Mouse (Mus musculus): ENCODE measurements around the gene Mab21l2.

Mab21l2 gene

DNA sequence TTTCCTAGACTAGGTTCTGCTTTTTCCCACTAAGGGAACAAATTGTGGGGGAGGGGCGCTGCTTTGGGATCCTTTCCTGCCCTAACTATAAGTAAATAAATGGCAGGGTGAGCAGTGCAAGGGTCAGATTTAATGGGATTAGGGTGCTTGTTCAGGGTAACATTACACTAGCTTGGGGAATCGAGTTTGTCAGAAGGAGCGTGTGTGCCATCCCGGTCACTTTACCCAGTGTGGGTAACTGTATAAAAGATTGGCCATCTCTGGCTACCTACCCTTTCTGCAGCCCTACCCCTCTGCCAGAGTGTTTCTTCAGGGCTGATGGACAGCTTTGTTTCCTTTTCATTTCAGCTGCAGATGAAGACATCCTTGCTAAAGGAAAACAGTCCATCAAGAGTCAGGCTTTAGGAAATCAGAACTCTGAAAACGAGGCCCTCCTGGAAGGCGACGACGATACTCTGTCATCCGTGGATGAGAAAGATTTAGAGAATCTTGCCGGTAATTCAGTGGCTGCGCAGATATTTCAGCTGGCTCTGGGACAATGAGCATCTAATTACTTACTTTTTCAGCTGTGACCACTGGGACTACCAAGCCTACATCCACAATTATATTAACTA, 8.8 kb downstream of the Mab21l2 start:
- DNase-seq (ENCODE audit: low spot score in 2 of 2) = no peak

DNA sequence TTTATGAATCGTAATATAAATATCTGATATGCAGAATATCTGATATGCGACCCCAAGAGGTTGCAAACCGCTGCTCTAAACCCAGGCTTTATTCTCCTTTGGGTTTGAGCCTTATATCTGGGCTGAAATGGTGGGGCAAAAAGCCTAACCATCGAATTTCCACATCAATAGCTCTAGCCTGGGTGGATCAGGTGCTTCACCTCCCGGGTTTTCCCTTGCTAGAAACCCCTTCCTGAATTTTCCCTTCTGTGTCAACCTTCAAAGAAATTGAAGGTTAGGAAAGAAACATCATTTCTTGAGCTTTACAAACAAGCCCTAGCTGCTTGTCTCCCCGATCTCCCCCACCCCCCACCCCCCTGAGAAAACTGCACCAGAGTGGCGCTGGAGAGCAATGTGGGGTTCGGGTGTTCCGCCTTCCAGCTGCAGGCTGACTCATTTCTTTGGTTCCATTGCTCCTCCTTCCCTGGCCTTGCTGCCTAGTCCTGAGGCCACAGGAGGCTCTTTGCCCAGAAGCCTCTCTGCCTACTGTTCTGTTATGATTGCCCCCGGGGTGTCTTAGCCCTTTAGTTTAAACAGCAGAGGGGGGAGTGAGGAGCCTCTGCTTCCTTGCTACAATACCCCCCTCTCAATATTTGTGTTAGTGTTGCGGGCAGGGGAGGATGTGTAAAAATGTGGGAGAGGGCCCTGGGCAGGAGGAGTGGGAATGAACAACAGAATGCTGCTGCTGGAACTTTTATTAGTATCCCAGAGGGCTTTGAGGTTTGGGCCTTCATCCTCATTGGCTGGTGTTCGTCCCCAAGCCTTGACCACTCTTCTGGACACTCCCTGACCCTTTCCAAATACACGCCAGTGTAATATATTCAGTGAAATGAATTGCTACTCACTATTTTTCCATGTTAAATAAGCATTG, 9.5 kb downstream of the Mab21l2 start:
- no peak for DNase-seq (ENCODE audit: low spot score in 2 of 2)

DNA sequence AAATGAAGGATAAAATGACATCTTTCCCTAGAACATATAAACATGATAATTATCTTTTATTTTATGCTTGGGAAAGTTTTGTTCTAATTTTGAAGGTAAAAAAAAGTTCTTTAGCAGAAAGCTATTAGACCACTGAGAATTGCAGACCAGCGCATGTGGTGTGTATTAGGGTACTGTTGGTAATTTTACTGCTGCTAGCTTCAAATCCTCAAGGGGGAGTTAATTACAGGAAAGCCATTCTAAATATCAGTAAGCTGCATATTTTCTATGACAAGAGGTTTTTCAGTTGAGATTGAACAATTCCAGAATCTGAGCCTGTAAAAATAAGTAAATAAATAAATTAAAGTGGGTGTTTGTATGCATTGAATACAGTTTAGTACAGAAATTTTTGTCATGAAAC, 11.7 kb downstream of the Mab21l2 start:
- DNase-seq (ENCODE audit: low spot score in 2 of 2) = no peak

DNA sequence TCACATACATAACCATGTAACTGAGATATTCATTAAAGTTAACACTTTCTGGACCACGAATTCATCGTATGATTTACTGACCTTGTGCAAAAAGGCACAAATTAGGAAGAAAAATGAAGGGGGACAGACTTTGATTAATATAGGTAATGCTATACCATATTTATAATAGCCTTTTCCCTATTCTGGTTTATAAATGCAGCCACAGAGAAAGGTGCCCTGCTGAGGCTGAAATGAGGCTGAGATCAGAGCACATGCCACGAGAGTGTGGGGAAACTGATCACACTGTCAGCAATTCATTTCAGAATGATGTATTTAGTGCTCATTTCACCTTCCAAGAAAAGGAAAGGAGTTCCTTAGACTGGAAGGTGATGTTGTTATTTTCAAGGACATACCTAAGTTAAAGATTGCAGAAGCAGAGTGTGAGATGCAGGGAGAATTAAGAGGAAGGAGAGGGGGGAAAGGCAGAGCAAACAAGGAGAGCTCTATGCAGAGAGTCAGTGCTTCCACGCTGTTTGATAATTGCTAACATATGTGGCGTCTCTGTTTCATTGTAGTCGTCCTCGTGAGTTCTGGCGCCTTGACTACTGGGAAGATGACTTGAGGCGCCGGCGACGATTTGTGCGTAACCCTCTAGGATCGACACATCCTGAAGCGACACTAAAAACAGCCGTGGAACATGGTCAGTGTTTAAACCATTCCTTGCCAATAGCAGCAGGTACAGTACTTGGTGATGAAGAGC, 16.7 kb downstream of the Mab21l2 start:
- DNase-seq (ENCODE audit: low spot score in 2 of 2) = no peak

DNA sequence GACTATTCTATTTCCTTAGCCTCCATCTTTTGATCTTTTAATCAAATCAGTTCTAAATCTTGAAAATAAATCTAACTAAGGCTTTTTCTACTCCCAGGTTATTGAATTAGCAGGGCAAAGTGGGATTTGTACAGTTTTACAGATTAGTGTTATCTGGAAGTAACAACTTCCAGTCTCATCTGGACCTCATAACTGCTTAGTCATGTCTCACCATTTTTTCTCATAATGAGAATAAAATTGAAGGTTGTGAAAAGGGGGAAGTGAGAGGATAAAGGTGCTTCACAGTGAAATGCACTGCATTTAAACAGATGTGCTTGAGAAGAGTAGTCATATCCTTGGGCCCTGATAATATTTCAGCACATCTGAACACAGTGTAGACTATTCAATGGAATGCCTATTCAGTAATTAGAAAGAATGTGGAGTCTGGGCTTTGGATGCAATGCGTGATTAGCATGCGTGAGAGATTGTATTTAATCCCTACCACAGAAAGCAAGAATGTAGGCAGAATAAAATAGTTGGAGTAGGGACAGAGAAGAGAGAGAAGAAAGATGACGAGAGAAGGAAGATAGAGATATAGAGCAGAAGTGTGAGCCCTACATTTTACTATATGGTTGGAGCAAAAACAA, 25.4 kb downstream of the Mab21l2 start:
- DNase-seq (ENCODE audit: low spot score in 2 of 2) = no peak

DNA sequence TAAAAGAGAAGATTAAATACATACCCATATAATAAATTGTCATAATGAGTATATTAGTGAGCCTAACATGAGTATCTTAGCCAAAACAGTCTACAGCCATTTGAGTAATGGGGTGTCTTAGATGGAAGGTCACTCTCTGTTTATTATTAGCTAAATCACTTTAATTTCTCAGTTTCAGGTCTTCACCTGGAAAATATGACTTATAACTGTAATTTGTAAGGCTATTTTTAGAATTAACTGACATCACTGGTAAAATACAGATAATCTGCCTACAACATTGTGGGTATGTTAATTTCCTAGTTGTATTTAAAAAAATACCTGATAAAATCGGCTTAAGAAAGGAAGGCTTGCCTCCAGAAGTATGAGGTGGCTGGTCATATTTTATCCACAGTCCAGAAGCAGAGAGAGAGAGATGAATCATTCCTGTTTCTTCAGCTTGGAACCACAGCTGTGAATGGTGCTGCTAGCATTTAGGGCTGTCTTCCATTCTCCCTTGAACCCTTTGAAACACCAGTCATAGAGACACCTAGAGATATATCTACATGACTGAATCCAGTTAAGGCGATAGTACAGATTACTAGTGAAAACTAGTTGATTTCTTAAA, 29.8 kb downstream of the Mab21l2 start:
- DNase-seq (ENCODE audit: low spot score in 2 of 2) = no peak

DNA sequence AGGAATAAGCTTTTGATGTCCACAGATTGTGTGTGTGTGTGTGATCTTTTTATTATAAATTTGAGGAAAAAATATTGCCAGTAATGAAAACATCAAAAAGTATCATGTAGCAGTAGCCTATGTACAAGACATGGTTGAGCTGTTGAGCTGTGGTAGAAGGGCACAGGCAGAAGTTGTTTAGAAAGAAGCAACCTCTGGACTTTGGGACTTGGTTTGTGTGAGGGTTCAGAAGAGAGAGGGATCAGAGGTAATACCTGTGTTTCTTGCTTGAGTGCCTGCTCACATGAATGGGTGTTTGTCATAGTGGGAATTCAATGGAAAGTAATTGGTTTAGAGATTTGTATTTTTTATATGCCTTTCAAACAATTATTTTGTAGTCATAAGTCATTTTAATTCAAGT, 47.8 kb downstream of the Mab21l2 start:
- DNase-seq (ENCODE audit: low spot score in 2 of 2) = no peak
